Mouse (Mus musculus): ENCODE measurements around the gene Dync1li1.
"Not testable (repeated sequence)": the region's sequence is repeated elsewhere in the genome, so short reads cannot be mapped to it uniquely, and the experiment has no call there.

Gene Dync1li1

GRCm38 (mm10) chr9:114678576-114678975 lies 10.0 kb upstream of the Dync1li1 start:
- no peak for DNase-seq

DNA sequence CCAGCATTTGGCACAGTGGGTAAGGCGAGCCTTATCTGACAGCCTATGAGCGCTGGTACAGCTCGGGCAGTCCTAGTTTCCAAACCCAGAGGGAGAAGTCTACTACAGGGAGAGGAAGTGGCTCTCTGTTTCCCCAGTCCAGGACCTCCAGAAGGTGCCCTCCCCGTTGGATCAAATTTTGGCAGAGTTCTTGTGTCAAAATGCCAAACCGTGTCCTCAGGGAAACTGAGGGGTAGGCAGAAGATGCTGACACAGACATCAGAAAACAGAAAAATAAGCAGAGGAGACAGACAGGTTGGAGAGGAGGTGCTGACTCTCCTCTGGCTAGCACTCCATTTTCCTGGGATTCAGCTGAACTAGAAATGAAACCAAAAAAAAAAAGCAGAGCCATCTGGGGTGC lies 8.6 kb upstream of the Dync1li1 start:
- peak; percentile 87 for DNase-seq

DNA sequence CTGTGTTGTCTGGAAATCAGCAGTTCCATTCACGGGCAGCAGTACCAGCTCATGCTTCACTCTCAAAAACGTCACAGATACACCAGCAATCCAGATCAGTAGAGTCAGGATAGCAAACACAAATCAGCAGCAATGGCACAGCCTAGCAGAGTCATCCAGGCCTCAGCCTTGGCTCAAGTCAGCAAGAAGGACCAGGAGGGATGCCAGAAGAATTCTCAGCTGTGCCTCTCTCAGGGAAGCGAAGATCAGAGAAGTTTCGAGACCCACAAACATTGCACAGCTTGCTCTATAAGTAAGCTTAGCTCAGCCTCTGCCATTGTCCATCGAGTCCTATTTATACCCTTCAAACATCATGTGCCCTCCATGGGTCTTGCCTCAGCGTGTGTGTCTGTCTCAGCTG lies 8.1 kb upstream of the Dync1li1 start:
- peak; percentile 62 for DNase-seq

DNA sequence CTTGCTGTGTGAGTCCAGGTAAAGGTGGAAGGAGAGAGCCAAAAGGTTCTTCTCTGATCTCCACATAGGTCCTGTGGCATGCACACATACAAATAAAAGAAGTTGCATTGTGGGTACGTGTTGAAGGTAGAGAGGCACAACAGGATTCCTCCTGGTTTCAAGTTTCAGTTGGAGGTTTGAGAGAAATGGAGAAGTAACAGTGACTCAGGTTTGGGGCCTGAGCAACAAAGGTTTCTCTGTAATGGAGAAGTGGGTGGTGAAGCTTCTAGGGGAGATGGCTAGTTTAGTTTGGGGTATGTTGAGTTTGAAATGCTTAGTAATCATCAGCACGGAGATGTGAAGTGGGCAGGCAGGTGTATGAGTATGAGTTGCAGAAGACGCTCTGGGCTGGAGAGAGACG lies 6.4 kb upstream of the Dync1li1 start:
- DNase-seq, result no peak

- no peak for DNase-seq
Observed at GRCm38 (mm10) chr9:114686245-114686644, 2.3 kb upstream of the Dync1li1 start.

GRCm38 (mm10) chr9:114687639-114688038 lies 951 bp upstream of the Dync1li1 start:
- no peak for DNase-seq

DNA sequence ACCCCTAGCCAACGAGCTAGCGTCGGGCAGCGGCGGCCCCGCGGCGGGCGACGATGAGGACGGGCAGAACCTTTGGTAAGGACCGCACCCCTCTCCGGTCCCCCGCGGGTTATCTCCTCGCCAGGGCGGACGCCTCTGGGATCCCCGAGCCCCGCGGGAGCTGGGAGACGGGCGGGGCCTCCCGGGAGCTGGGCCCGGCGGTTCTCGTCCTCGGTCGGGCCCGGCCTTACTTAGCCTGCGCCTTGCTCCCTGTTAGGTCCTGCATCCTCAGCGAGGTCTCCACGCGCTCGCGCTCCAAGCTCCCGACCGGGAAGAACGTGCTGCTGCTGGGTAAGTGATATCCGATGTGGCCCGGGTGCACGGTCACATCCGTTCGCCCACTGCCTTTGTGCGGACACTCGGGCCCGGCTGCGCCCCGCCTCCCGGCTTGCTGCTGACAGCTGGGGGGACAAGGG lies 390 bp downstream of the Dync1li1 start:
- no peak for DNase-seq

DNA sequence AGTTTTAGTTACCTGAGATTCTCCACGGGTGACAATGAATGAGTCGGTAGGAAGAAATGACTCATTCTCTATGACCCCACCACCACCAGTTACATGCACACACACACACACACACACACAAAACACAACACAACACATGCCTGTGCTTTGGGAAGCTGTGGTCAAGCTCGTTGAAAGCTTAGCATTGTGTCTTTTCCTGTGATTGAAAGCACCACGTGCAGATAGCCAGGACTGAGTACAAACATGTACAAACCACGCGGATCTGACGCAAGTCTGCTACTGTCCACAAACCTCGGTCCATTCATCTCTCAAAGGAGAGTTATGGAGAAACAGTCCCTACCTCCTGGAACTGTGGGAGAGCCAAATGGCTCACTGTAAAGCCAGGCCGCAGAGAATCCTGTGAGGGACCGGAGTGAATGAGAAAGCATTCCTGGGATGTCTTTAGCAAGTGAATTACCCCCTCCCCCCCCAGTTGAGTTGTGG lies 1.6 kb downstream of the Dync1li1 start:
- no peak for DNase-seq

DNA sequence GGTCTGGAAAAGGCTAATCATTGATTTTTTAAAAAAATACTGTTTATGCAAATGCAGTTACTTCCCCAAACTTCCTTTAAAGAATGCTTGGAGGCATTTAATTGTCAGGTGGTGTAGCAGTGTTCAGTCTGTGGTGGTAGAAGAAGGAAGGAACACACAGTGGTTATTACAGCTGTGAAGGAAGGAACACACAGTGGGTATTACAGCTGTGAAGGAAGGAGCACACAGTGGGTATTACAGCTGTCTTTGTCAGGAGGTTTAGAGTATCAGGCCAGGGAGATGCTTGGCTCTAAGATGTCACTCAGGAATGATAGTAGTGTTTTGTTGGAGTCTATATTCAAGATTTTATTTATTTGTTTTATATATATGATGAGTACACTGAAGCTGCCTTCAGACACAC lies 2.5 kb downstream of the Dync1li1 start:
- no peak for DNase-seq

DNA sequence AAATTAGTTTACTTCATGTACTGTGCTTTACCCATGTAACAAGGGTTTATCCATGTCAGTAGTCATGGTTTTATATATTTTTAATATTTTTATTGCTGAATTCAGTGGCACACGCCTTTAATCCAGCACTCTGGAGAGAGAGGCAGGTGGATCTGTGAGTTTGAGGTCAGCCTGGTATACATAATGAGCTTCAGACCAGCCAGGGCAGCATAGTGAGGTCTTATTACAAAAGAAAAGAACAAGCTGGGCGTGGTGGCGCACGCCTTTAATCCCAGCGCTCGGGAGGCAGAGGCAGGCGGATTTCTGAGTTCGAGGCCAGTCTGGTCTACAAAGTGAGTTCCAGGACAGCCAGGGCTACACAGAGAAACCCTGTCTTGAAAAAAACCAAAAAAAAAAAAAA lies 7.1 kb downstream of the Dync1li1 start:
- DNase-seq, result not testable (repeated sequence)

DNA sequence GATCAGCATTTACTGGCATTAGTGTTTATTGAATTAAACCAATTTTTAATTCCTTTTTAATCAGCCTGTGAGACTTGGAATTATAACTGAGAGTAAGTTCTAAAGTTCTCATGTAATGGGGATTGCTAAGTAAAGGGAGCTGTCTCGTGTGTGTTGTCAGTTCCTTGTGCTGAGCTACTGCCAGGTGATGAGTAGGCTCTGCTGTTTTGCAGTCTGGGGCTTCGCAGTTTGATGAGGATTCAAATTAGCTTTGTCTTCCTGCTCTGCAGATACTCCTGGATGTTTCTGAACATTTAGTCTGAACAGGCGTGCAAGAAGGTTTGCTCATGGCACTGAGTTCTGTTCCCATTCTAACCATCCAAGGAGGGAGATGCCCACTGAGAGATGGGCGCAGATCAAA lies 8.5 kb downstream of the Dync1li1 start:
- no peak for DNase-seq

DNA sequence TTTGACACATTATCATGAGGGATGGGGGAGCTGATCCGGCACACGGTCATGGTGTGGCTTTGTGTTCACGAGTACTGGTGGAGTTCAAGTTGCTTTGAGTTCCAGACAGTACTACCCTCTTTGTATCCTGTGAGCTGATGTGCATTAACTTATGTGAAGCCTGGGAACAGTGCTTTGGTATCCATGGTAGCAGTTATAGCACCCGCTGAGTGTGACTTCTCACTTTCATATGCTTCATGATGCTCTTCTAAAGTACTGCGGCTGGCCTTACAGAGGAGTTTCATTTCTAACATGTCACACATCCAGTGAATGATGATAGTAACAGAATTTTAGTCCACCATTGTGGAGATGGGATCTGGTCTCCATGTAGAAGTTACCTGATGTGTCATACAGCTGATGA lies 9.3 kb downstream of the Dync1li1 start:
- DNase-seq, result no peak

DNA sequence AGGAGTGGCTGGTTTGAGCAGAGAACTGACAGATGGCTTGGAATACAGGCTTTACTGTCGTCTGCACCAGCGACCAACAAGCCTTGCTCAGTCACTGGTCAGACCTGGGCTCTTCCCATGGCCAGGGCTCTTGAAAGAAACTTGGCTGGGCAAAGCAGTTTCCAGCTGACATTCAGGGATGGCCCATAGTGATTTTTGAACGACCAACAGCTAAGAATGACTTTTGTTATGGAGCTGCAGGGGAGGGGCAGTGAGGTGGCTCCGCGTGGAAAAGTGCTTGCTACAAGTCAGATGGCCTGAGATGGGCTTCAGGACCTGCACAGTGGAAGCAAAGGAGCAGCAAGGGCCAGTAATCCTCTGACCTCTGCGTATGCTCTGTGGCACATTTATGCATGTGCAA lies 10.7 kb downstream of the Dync1li1 start:
- DNase-seq, result no peak

GRCm38 (mm10) chr9:114699882-114700665 lies 11.5 kb downstream of the Dync1li1 start:
- no peak for DNase-seq

- no peak for DNase-seq
Observed at GRCm38 (mm10) chr9:114701031-114701430, 12.4 kb downstream of the Dync1li1 start.

GRCm38 (mm10) chr9:114701921-114702320 lies 13.3 kb downstream of the Dync1li1 start:
- no peak for DNase-seq

- no peak for DNase-seq
Observed at GRCm38 (mm10) chr9:114707805-114708204, 19.2 kb downstream of the Dync1li1 start.

- no peak for DNase-seq
Observed at GRCm38 (mm10) chr9:114710345-114710744, 21.8 kb downstream of the Dync1li1 start.

- DNase-seq, result no peak
Observed at GRCm38 (mm10) chr9:114713481-114713880, 24.9 kb downstream of the Dync1li1 start.

GRCm38 (mm10) chr9:114716677-114717331 lies 28.2 kb downstream of the Dync1li1 start:
- DNase-seq, result no peak

DNA sequence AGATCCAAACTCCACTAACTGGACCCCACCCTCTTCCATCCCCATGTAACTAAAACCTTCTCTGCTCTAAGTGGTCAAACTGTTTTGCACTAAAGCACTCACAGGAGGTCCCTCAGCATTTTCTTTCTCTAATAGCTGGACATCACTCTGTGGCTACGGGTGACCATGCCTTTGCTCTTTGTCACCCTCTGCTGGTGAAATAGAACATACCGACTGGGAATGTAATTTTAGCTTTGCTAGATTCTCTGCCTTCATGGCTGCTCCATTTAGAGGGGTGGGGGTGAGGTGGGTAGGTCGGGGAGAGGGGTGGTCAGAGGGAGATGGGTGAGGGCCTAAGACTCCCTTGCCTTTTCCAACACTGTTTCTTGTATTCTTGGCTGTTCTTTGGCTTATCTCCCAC lies 38.7 kb downstream of the Dync1li1 start:
- no peak for DNase-seq

DNA sequence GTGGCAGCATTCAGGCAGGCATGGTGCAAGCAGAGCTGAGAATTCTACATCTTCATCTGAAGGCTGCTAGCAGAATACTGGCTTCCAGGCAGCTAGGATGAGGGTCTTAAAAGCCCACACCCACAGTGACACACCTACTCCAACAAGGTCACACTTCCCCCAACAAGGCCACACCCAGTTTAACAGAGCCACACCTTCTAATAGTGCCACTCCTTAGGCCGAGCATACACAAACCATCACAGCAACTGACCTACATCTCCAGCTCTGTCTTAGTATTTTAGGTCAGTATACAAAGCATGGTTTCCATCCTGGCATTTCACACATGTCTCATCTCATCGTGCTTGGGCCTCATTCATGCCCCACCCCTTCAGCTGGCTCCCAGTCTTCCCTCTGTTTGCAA lies 39.8 kb downstream of the Dync1li1 start:
- DNase-seq, result not testable (repeated sequence)

GRCm38 (mm10) chr9:114729911-114730805 lies 41.6 kb downstream of the Dync1li1 start:
- no peak for DNase-seq
